Mouse (Mus musculus): Measurements from ENCODE around the gene Lrrc10b. TPM values are rescaled to one million over a fixed set of nuclear protein-coding genes. Genes with fewer than 3 reads are reported as not detected.

The Lrrc10b gene
- total and polyA plus RNA-seq, 3 experiments = not detected

- Histone ChIP-seq H3K4me3 (ENCODE audit: low read depth, low read length) (no peak overlapping the region), H3K27me3 (ENCODE audit: insufficient read depth, low read length) (peaks cover 25% of the 10 kb centered on the region), H3K36me3 (replicated peaks) (no peaks in the 10 kb centered on the region), H3K4me1 (ENCODE audit: insufficient read depth, low read depth, low read length) (no peaks in the 10 kb centered on the region), H3K9me3 (replicated peaks) (no peaks in the 10 kb centered on the region)
- DNase-seq (ENCODE audit: low spot score) = peak; percentile 61
- TF ChIP-seq POLR2AphosphoS5 (IDR thresholded peaks at IDR 0.05; ENCODE audit: insufficient replicate concordance, low read depth, low read length) (no peak), GATA1 (IDR thresholded peaks at IDR 0.05; ENCODE audit: borderline replicate concordance, low read length) (no peak), TAL1 (conservative IDR thresholded peaks at IDR 0.05; ENCODE audit: low read depth, low read length) (no peak), GATA2 (IDR thresholded peaks at IDR 0.05; ENCODE audit: borderline replicate concordance, low read depth, low read length) (no peak), CTCF (IDR thresholded peaks at IDR 0.05; ENCODE audit: low read depth, low read length) (peak; percentile 94)
- ATAC-seq (ENCODE audit: extremely low read depth, insufficient number of reproducible peaks, low FRiP score, poor library complexity, severe bottlenecking) = no peak
Observed at GRCm38 (mm10) chr19:10486264-10486738, 29.0 kb upstream of the Lrrc10b start.

- Histone ChIP-seq H3K4me1 (ENCODE audit: insufficient read depth, low read depth, low read length) (no peaks in the 10 kb centered on the region), H3K27me3 (ENCODE audit: insufficient read depth, low read length) (peaks cover 35% of the 10 kb centered on the region), H3K9me3 (replicated peaks) (no peaks in the 10 kb centered on the region), H3K4me3 (ENCODE audit: low read depth, low read length) (no peak within 1 kb of the TSS), H3K36me3 (replicated peaks) (no peaks in the 10 kb centered on the region)
- no peak for TF ChIP-seq CTCF (IDR thresholded peaks at IDR 0.05; ENCODE audit: low read depth, low read length)
- no peak for TF ChIP-seq GATA2 (IDR thresholded peaks at IDR 0.05; ENCODE audit: borderline replicate concordance, low read depth, low read length)
- no peak for TF ChIP-seq GATA1 (IDR thresholded peaks at IDR 0.05; ENCODE audit: borderline replicate concordance, low read length)
- TF ChIP-seq POLR2AphosphoS5 (IDR thresholded peaks at IDR 0.05; ENCODE audit: insufficient replicate concordance, low read depth, low read length) = no peak
- no peak for TF ChIP-seq TAL1 (conservative IDR thresholded peaks at IDR 0.05; ENCODE audit: low read depth, low read length)
- ATAC-seq (ENCODE audit: extremely low read depth, insufficient number of reproducible peaks, low FRiP score, poor library complexity, severe bottlenecking) (no peak), DNase-seq (ENCODE audit: low spot score) (no peak)
Observed at GRCm38 (mm10) chr19:10482703-10483102, 25.4 kb upstream of the Lrrc10b start, which contains the start of gene Ppp1r32. Gene Ppp1r32 (minus strand): TSS chr19:10482928.

- DNase-seq (ENCODE audit: low spot score) = no peak
- Histone ChIP-seq H3K4me3 (ENCODE audit: low read depth, low read length) (no peak overlapping the region), H3K36me3 (replicated peaks) (no peaks in the 10 kb centered on the region), H3K27me3 (ENCODE audit: insufficient read depth, low read length) (peaks cover 58% of the 10 kb centered on the region), H3K4me1 (ENCODE audit: insufficient read depth, low read depth, low read length) (no peaks in the 10 kb centered on the region), H3K9me3 (replicated peaks) (no peaks in the 10 kb centered on the region)
- no peak for ATAC-seq (ENCODE audit: extremely low read depth, insufficient number of reproducible peaks, low FRiP score, poor library complexity, severe bottlenecking)
- TF ChIP-seq POLR2AphosphoS5 (IDR thresholded peaks at IDR 0.05; ENCODE audit: insufficient replicate concordance, low read depth, low read length) = no peak
- no peak for TF ChIP-seq GATA2 (IDR thresholded peaks at IDR 0.05; ENCODE audit: borderline replicate concordance, low read depth, low read length)
Observed at GRCm38 (mm10) chr19:10479541-10479940, 22.3 kb upstream of the Lrrc10b start.

- ATAC-seq (ENCODE audit: extremely low read depth, insufficient number of reproducible peaks, low FRiP score, poor library complexity, severe bottlenecking) = no peak
- no peak overlapping the region for H3K4me3 ChIP-seq (ENCODE audit: low read depth, low read length)
- no peak for TF ChIP-seq POLR2AphosphoS5 (IDR thresholded peaks at IDR 0.05; ENCODE audit: insufficient replicate concordance, low read depth, low read length)
- TF ChIP-seq TAL1 (conservative IDR thresholded peaks at IDR 0.05; ENCODE audit: low read depth, low read length) = no peak
- no peak for TF ChIP-seq GATA1 (IDR thresholded peaks at IDR 0.05; ENCODE audit: borderline replicate concordance, low read length)
- TF ChIP-seq CTCF (IDR thresholded peaks at IDR 0.05; ENCODE audit: low read depth, low read length) = no peak
- TF ChIP-seq GATA2 (IDR thresholded peaks at IDR 0.05; ENCODE audit: borderline replicate concordance, low read depth, low read length) = no peak
- no peaks in the 10 kb centered on the region for H3K4me1 ChIP-seq (ENCODE audit: insufficient read depth, low read depth, low read length)
- H3K9me3 ChIP-seq (replicated peaks) = no peaks in the 10 kb centered on the region
- peaks cover 31% of the 10 kb centered on the region for H3K27me3 ChIP-seq (ENCODE audit: insufficient read depth, low read length)
- DNase-seq (ENCODE audit: low spot score) = no peak
- no peaks in the 10 kb centered on the region for H3K36me3 ChIP-seq (replicated peaks)
Observed at GRCm38 (mm10) chr19:10473779-10474178, 16.5 kb upstream of the Lrrc10b start.

- H3K36me3 ChIP-seq (replicated peaks) = no peaks in the 10 kb centered on the region
- ATAC-seq (ENCODE audit: extremely low read depth, insufficient number of reproducible peaks, low FRiP score, poor library complexity, severe bottlenecking) = no peak
- H3K27me3 ChIP-seq (ENCODE audit: insufficient read depth, low read length) = peaks cover 28% of the 10 kb centered on the region
Observed at GRCm38 (mm10) chr19:10472958-10473357, 15.7 kb upstream of the Lrrc10b start.

GRCm38 (mm10) chr19:10469171-10469658, 11.9 kb upstream of the Lrrc10b start:
- ATAC-seq (ENCODE audit: extremely low read depth, insufficient number of reproducible peaks, low FRiP score, poor library complexity, severe bottlenecking) (no peak), DNase-seq (ENCODE audit: low spot score) (no peak)
- Histone ChIP-seq H3K27me3 (ENCODE audit: insufficient read depth, low read length) (peaks cover 6% of the 10 kb centered on the region; the same call in 1 of the 2 replicates), H3K4me1 (ENCODE audit: insufficient read depth, low read depth, low read length) (no peaks in the 10 kb centered on the region), H3K4me3 (ENCODE audit: low read depth, low read length) (no peak overlapping the region), H3K36me3 (replicated peaks) (no peaks in the 10 kb centered on the region), H3K9me3 (replicated peaks) (no peaks in the 10 kb centered on the region)
- TF ChIP-seq TAL1 (conservative IDR thresholded peaks at IDR 0.05; ENCODE audit: low read depth, low read length) (no peak), GATA2 (IDR thresholded peaks at IDR 0.05; ENCODE audit: borderline replicate concordance, low read depth, low read length) (no peak), GATA1 (IDR thresholded peaks at IDR 0.05; ENCODE audit: borderline replicate concordance, low read length) (no peak), POLR2AphosphoS5 (IDR thresholded peaks at IDR 0.05; ENCODE audit: insufficient replicate concordance, low read depth, low read length) (no peak), CTCF (IDR thresholded peaks at IDR 0.05; ENCODE audit: low read depth, low read length) (no peak)

More at GRCm38 (mm10) chr19:10472958-10473357, 15.7 kb upstream of the Lrrc10b start:
- Histone ChIP-seq H3K4me1 (ENCODE audit: insufficient read depth, low read depth, low read length) (no peaks in the 10 kb centered on the region), H3K4me3 (ENCODE audit: low read depth, low read length) (no peak overlapping the region), H3K9me3 (replicated peaks) (no peaks in the 10 kb centered on the region)
- TF ChIP-seq GATA2 (IDR thresholded peaks at IDR 0.05; ENCODE audit: borderline replicate concordance, low read depth, low read length) (no peak), GATA1 (IDR thresholded peaks at IDR 0.05; ENCODE audit: borderline replicate concordance, low read length) (no peak), POLR2AphosphoS5 (IDR thresholded peaks at IDR 0.05; ENCODE audit: insufficient replicate concordance, low read depth, low read length) (no peak), TAL1 (conservative IDR thresholded peaks at IDR 0.05; ENCODE audit: low read depth, low read length) (no peak)
- no peak for DNase-seq (ENCODE audit: low spot score)

Measured in G1E (cell line).